Comparison of ENCODE assay signal across 19 mouse cellular contexts in genomic region chr8:96550408-96550807, GRCm38 (mm10).
DNase-seq lines count a peak whose midpoint lies in the region; ATAC-seq and TF ChIP-seq lines count a peak whose summit lies in the region.
"Had no signal": no experiment of that assay in that cellular context is flagged by ENCODE, and none has a peak within 500 bp of the region (broad histone marks: within the 10 kb centered on the region; RNA-seq: fewer than 3 reads in every experiment).

No protein-coding gene starts in this region.

- H3K27me3 ChIP-seq in intestine, postnatal 0 days (replicated peaks; ENCODE audit: control insufficient read depth, insufficient read depth, low read length), result no peaks in the 10 kb centered on the region
- no peaks in the 10 kb centered on the region for H3K27me3 ChIP-seq in intestine, embryonic 15.5 days (replicated peaks)
- no peaks in the 10 kb centered on the region for H3K27me3 ChIP-seq in liver, postnatal 0 days (ENCODE audit: insufficient read depth, low read length)
- H3K27me3 ChIP-seq in liver, embryonic 11.5 days (replicated peaks; ENCODE audit: control insufficient read depth, insufficient read depth, low read length), result no peaks in the 10 kb centered on the region
- H3K27me3 ChIP-seq: heart, embryonic 15.5 days; lung, embryonic 15.5 days had no signal

- no peaks in the 10 kb centered on the region for H3K36me3 ChIP-seq in intestine, postnatal 0 days (ENCODE audit: control insufficient read depth, insufficient read depth)
- H3K36me3 ChIP-seq in intestine, embryonic 15.5 days, result no peaks in the 10 kb centered on the region
- H3K36me3 ChIP-seq in liver, postnatal 0 days (replicated peaks; ENCODE audit: insufficient read depth, low read length), result no peaks in the 10 kb centered on the region
- H3K36me3 ChIP-seq in liver, embryonic 11.5 days (ENCODE audit: control insufficient read depth, insufficient read depth, low read length), result no peaks in the 10 kb centered on the region
- H3K36me3 ChIP-seq: heart, embryonic 15.5 days; lung, embryonic 15.5 days had no signal

- H3K27ac ChIP-seq in intestine, postnatal 0 days (ENCODE audit: low read depth, low read length), result no peak overlapping the region
- H3K27ac ChIP-seq in intestine, embryonic 15.5 days, result no peak overlapping the region
- H3K27ac ChIP-seq in liver, postnatal 0 days (ENCODE audit: low read depth), result no peak overlapping the region
- H3K27ac ChIP-seq in liver, embryonic 11.5 days (ENCODE audit: low read depth, low read length), result no peak overlapping the region
- H3K27ac ChIP-seq: heart, embryonic 15.5 days; lung, embryonic 15.5 days had no signal

- no peak for DNase-seq in liver, postnatal 0 days
- DNase-seq in liver, embryonic 11.5 days (ENCODE audit: low spot score), result no peak
- DNase-seq in ES-CJ7 (ENCODE audit: low read depth, low spot score), result peak; percentile 11
- peak; percentile 29 for DNase-seq in brain, embryonic 14.5 days (ENCODE audit: low read depth)
- no peak for DNase-seq in right cerebral cortex, postnatal 25 days
- DNase-seq: adrenal gland, postnatal 25 days; cerebellum, adult 9-11 months; heart, adult 11 months; kidney, postnatal 10 days; left cerebral cortex, postnatal 4 days; right cerebral cortex, adult 18-20 months; thymus, adult 2 months had no signal

- 84% methylated on average over 2 of the region's 2 CpGs for WGBS in intestine, postnatal 0 days
- WGBS in intestine, embryonic 15.5 days, result 90% methylated on average over 2 of the region's 2 CpGs
- 71% methylated on average over 2 of the region's 2 CpGs for WGBS in liver, postnatal 0 days (ENCODE audit: insufficient replicate concordance)
- 79% methylated on average over 2 of the region's 2 CpGs for WGBS in liver, embryonic 11.5 days

- H3K4me3 ChIP-seq in intestine, postnatal 0 days (ENCODE audit: low read depth, low read length), result no peak overlapping the region
- no peak overlapping the region for H3K4me3 ChIP-seq in intestine, embryonic 15.5 days (replicated peaks)
- no peak overlapping the region for H3K4me3 ChIP-seq in liver, postnatal 0 days (ENCODE audit: low read depth, low read length)
- no peak overlapping the region for H3K4me3 ChIP-seq in liver, embryonic 11.5 days (ENCODE audit: low read depth, low read length)
- H3K4me3 ChIP-seq: heart, embryonic 15.5 days; lung, embryonic 15.5 days had no signal

- H3K4me1 ChIP-seq in intestine, postnatal 0 days (replicated peaks; ENCODE audit: control insufficient read depth, insufficient read depth, low read length), result no peaks in the 10 kb centered on the region
- H3K4me1 ChIP-seq in intestine, embryonic 15.5 days (replicated peaks), result no peaks in the 10 kb centered on the region
- H3K4me1 ChIP-seq in liver, postnatal 0 days (ENCODE audit: insufficient read depth), result no peaks in the 10 kb centered on the region
- H3K4me1 ChIP-seq in liver, embryonic 11.5 days (replicated peaks; ENCODE audit: control insufficient read depth, insufficient read depth, low read length), result no peaks in the 10 kb centered on the region
- H3K4me1 ChIP-seq: heart, embryonic 15.5 days; lung, embryonic 15.5 days had no signal

- H3K9me3 ChIP-seq in intestine, postnatal 0 days (ENCODE audit: control insufficient read depth), result no peaks in the 10 kb centered on the region
- no peaks in the 10 kb centered on the region for H3K9me3 ChIP-seq in intestine, embryonic 15.5 days
- H3K9me3 ChIP-seq in liver, postnatal 0 days (ENCODE audit: low read length), result no peaks in the 10 kb centered on the region
- H3K9me3 ChIP-seq in liver, embryonic 11.5 days (ENCODE audit: control insufficient read depth, low read length), result no peaks in the 10 kb centered on the region
- H3K9me3 ChIP-seq: heart, embryonic 15.5 days; lung, embryonic 15.5 days had no signal

- TF ChIP-seq POLR2A in brain, embryonic 14.5 days (IDR thresholded peaks at IDR 0.05; ENCODE audit: borderline replicate concordance, extremely low read depth, insufficient read depth, insufficient read length, poor library complexity, severe bottlenecking), result no peak

- ATAC-seq in intestine, postnatal 0 days, result no peak
- ATAC-seq in intestine, embryonic 15.5 days, result no peak
- no peak for ATAC-seq in liver, postnatal 0 days
- ATAC-seq in liver, embryonic 11.5 days (replicated peaks; ENCODE audit: low FRiP score), result no peak
- ATAC-seq: activated CD4-positive, CD25-positive, alpha-beta regulatory T cell, adult 4 months; CD4-positive, CD25-positive, alpha-beta regulatory T cell, adult 4 months; forebrain, embryonic 16.5 days had no signal

- no peak for TF ChIP-seq EP300 in liver, postnatal 0 days (IDR thresholded peaks at IDR 0.05; ENCODE audit: low read depth)

- no peak overlapping the region for H3K9ac ChIP-seq in intestine, postnatal 0 days (ENCODE audit: low read depth, low read length)
- H3K9ac ChIP-seq in intestine, embryonic 15.5 days, result no peak overlapping the region
- H3K9ac ChIP-seq in liver, postnatal 0 days (replicated peaks), result no peak overlapping the region
- H3K9ac ChIP-seq in liver, embryonic 11.5 days (ENCODE audit: low read depth, low read length), result no peak overlapping the region
- H3K9ac ChIP-seq: heart, embryonic 15.5 days; lung, embryonic 15.5 days had no signal

- H3K4me2 ChIP-seq in intestine, postnatal 0 days (replicated peaks; ENCODE audit: low read depth), result no peak overlapping the region
- H3K4me2 ChIP-seq in intestine, embryonic 15.5 days (replicated peaks), result no peak overlapping the region
- H3K4me2 ChIP-seq in liver, postnatal 0 days (ENCODE audit: low read depth, low read length), result no peak overlapping the region
- no peak overlapping the region for H3K4me2 ChIP-seq in liver, embryonic 11.5 days
- H3K4me2 ChIP-seq: heart, embryonic 15.5 days; lung, embryonic 15.5 days had no signal

- peak; percentile 62 for TF ChIP-seq CTCF in intestine, postnatal 0 days (IDR thresholded peaks at IDR 0.05; ENCODE audit: low read depth)
- peak; percentile 11; the same call in 1 of the 2 replicates for TF ChIP-seq CTCF in liver, postnatal 0 days (IDR thresholded peaks at IDR 0.05; ENCODE audit: low read depth)
- TF ChIP-seq CTCF in brain, embryonic 14.5 days (IDR thresholded peaks at IDR 0.05; ENCODE audit: borderline replicate concordance, extremely low read depth, insufficient read depth, insufficient read length), result no peak

Comparison
In these comparisons a context has a peak if more than half of its experiments do, and no peak if none do; other contexts are left out.
1. DNase-seq: peak in ES-CJ7 (single experiment) and brain, embryonic 14.5 days (single experiment); none in liver, postnatal 0 days (single experiment), liver, embryonic 11.5 days (single experiment) and right cerebral cortex, postnatal 25 days (single experiment).